Mouse (Mus musculus) small intestine, adult 2 months (tissue): ENCODE results near the gene Cpne5. TPM values are rescaled to one million over a fixed set of nuclear protein-coding genes. Genes with fewer than 3 reads are reported as not detected.

Experiments used
- H3K27ac ChIP-seq: fragments of 200-500 bp; 2 replicates; pipeline ENCODE4 v1.5.1; 2012; ENCODE audit warnings: low read depth, low read length, control low read depth, inconsistent platforms; ENCODE audit not compliant: insufficient read depth
- H3K27me3 ChIP-seq: fragments of 200-500 bp; 2 replicates; pipeline ENCODE4 v1.6.1; 2012; ENCODE audit warnings: mild to moderate bottlenecking, moderate library complexity, low read length, inconsistent platforms; ENCODE audit not compliant: control insufficient read depth, insufficient read depth
- H3K36me3 ChIP-seq: fragments of 200-500 bp; 2 replicates; pipeline ENCODE4 v1.6.1; 2012; ENCODE audit warnings: mild to moderate bottlenecking, low read length, control low read depth, inconsistent platforms; ENCODE audit not compliant: control insufficient read depth, insufficient read depth
- H3K4me1 ChIP-seq: fragments of 200-500 bp; 2 replicates; pipeline ENCODE4 v1.6.1; 2012; ENCODE audit warnings: low read length, inconsistent platforms, mixed read lengths; ENCODE audit not compliant: control insufficient read depth, insufficient read depth, insufficient read length
- H3K4me3 ChIP-seq: fragments of 200-500 bp; 2 replicates; pipeline ENCODE4 v1.5.1; 2012; ENCODE audit warnings: low read depth, mild to moderate bottlenecking, control low read depth, inconsistent platforms, low read length, moderate library complexity
- CTCF ChIP-seq: fragments of 200-500 bp; IDR thresholded peaks from 2 replicates; pipeline ENCODE4 v1.5.1; 2012; ENCODE audit warnings: low read depth, mild to moderate bottlenecking, control low read depth, inconsistent platforms, low read length, moderate library complexity, mixed read lengths; ENCODE audit not compliant: insufficient replicate concordance, insufficient read length; ENCODE audit errors: extremely low read depth
- POLR2A ChIP-seq: fragments of 200-500 bp; IDR thresholded peaks from 2 replicates; pipeline ENCODE4 v1.6.1; 2012; ENCODE audit warnings: low read depth, mild to moderate bottlenecking, control low read depth, inconsistent platforms, low read length, moderate library complexity
- WGBS: fragments of 180-500 bp; shearing (Covaris S2); methylation state at CpG from one replicate; pipeline ENCODE4 v1.1.7; 2018; 5-methylcytosine and 5-hydroxymethylcytosine counted together
- polyA plus RNA-seq: library from polyadenylated mRNA; depleted of rRNA; stranded (reverse); fragments of >200 nt; gene quantifications from 2 replicates; pipeline ENCODE4 v1.2.3, GENCODE M21; 2012

The Cpne5 gene
- polyA plus RNA-seq, 1 experiment: 2.3 TPM

- Histone ChIP-seq H3K4me1 (no peaks in the 10 kb centered on the region), H3K4me3 (no peak overlapping the region), H3K27ac (no peak overlapping the region), H3K27me3 (no peaks in the 10 kb centered on the region), H3K36me3 (no peaks in the 10 kb centered on the region)
- WGBS: 89% methylated on average over 12 of the region's 12 CpGs
- TF ChIP-seq POLR2A: no peak
- no peak for TF ChIP-seq CTCF
These were observed 92.9 kb downstream of the Cpne5 start for GRCm38 (mm10) chr17:29145101-29145500.

GRCm38 (mm10) chr17:29143266-29143665, 94.7 kb downstream of the Cpne5 start:
- Histone ChIP-seq H3K36me3 (no peaks in the 10 kb centered on the region), H3K4me3 (no peak overlapping the region), H3K27me3 (no peaks in the 10 kb centered on the region), H3K27ac (no peak overlapping the region), H3K4me1 (no peaks in the 10 kb centered on the region)
- TF ChIP-seq POLR2A: no peak
- TF ChIP-seq CTCF: no peak
- WGBS: 84% methylated on average over 8 of the region's 8 CpGs

- WGBS: 62% methylated on average over 3 of the region's 3 CpGs
- Histone ChIP-seq H3K36me3 (no peaks in the 10 kb centered on the region), H3K4me1 (no peaks in the 10 kb centered on the region), H3K4me3 (no peak overlapping the region), H3K27ac (no peak overlapping the region), H3K27me3 (no peaks in the 10 kb centered on the region)
- TF ChIP-seq POLR2A (no peak), CTCF (no peak)
These were observed 96.4 kb downstream of the Cpne5 start for GRCm38 (mm10) chr17:29141577-29141976.

- WGBS: 92% methylated on average over 7 of the region's 7 CpGs
- no peak overlapping the region for H3K4me3 ChIP-seq
- no peak overlapping the region for H3K27ac ChIP-seq
- no peaks in the 10 kb centered on the region for H3K27me3 ChIP-seq
- TF ChIP-seq CTCF: no peak
- no peak for TF ChIP-seq POLR2A
- H3K4me1 ChIP-seq: peaks cover 13% of the 10 kb centered on the region
- no peaks in the 10 kb centered on the region for H3K36me3 ChIP-seq
These were observed 100.1 kb downstream of the Cpne5 start for GRCm38 (mm10) chr17:29137906-29138305.

GRCm38 (mm10) chr17:29136236-29136635, 101.7 kb downstream of the Cpne5 start:
- Histone ChIP-seq H3K27ac (0 out of 2 replicates have a peak overlapping the region, but pooled peaks have one; percentile 29), H3K4me3 (no peak overlapping the region), H3K27me3 (no peaks in the 10 kb centered on the region), H3K4me1 (peaks cover 13% of the 10 kb centered on the region), H3K36me3 (no peaks in the 10 kb centered on the region)
- TF ChIP-seq POLR2A (no peak), CTCF (no peak)
- 76% methylated on average over 6 of the region's 6 CpGs for WGBS

GRCm38 (mm10) chr17:29135066-29135465, 102.9 kb downstream of the Cpne5 start:
- no peak overlapping the region for H3K4me3 ChIP-seq
- H3K4me1 ChIP-seq: peaks cover 13% of the 10 kb centered on the region
- TF ChIP-seq POLR2A (no peak), CTCF (no peak)
- 55% methylated on average over 5 of the region's 5 CpGs for WGBS
- no peak overlapping the region for H3K27ac ChIP-seq
- no peaks in the 10 kb centered on the region for H3K36me3 ChIP-seq
- no peaks in the 10 kb centered on the region for H3K27me3 ChIP-seq

GRCm38 (mm10) chr17:29129341-29129740, 108.6 kb downstream of the Cpne5 start:
- H3K27me3 ChIP-seq: no peaks in the 10 kb centered on the region
- no peak overlapping the region for H3K27ac ChIP-seq
- TF ChIP-seq POLR2A: no peak
- TF ChIP-seq CTCF: no peak
- H3K36me3 ChIP-seq: no peaks in the 10 kb centered on the region
- H3K4me1 ChIP-seq: peaks cover 7% of the 10 kb centered on the region
- WGBS: 25% methylated on average over 5 of the region's 5 CpGs
- H3K4me3 ChIP-seq: no peak overlapping the region
